Mouse (Mus musculus) 416B (cell line): Measurements from ENCODE around the gene Slc25a26.

Experiments used
- DNase-seq: peaks from one replicate; pipeline ENCODE4 v3.0.0; 2011; ENCODE audit warnings: low read depth

The Slc25a26 gene

DNA sequence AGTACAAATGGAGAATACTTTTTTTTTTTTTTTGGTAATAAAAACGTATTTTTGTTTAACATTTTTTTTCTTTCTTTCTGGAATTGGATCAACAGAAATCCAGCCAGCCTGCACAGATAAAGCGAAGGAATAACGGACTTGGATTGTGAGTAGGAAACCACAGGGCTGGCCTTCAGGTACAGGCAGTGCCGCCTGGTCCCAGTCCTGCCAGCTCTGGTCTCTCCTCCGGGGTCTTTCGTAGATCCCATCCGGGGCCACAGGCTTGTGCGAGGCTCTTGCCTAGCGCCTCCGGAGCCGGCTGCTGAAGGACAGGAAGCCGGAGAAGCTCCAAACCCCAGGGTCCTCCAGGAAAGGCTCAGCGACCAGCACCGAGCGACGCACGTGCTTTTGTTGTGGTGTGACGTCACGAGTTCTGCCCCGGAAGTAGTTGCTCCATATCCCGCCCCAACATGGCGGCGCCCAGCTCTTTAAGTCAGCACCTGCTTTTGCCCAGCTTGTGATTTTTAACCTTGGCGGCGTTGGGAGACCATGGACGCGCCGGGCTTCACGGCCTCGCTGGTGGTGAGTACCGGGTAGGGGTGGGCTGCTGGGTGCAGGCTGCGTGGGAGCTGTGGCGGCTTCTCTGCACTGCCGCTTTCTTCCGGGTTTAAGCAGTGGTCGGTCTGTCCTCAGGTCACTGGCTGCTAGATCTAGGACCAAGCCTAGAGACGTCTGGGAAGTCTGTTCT lies at the start of gene Slc25a26:
Slc25a26 (plus strand) TSS at position 435 of the 727 bp plus-strand sequence.
- peak; percentile 92 for DNase-seq

DNA sequence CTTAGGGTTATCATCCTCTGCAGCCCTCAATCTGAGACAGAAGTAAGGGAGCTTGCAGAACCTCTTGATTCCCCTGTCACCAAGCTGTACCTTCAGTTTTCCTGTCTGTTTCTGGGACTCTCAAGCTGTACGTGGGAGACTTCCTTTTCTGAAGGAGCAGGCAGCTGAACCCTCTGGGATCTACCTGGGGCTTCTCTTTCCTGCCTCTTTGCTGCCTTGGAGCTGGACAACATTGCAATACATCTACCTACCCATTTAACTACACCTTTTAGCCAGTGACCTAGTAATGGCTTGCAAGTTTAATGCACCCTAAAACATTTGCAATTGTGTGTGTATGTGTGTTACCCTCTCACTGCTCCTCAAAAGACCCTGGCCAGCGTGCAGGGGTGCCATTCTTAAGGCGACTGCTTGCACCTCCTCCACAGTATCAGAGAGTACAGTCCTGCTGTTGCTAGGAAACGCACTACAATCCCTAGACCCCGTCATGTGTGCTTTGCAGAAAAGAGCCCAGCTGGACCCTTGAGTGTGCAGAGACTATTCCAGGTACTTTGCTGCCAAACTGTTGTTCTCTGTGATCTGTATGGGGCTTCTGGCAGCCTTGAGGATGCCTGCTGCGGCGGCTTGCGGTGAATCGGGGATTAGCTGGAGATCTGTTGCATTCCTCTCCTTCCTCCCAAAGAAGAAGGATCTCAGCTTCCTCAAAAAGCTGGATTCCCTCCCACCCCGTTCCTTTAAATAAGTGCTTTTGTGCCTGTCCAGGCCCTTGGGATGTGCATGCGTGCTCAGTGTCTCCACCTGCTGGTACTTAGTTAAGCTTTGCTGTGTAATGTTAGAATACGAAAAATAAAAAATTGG lies 35.9 kb upstream of the Slc25a26 start:
- peak; percentile 39 for DNase-seq

DNA sequence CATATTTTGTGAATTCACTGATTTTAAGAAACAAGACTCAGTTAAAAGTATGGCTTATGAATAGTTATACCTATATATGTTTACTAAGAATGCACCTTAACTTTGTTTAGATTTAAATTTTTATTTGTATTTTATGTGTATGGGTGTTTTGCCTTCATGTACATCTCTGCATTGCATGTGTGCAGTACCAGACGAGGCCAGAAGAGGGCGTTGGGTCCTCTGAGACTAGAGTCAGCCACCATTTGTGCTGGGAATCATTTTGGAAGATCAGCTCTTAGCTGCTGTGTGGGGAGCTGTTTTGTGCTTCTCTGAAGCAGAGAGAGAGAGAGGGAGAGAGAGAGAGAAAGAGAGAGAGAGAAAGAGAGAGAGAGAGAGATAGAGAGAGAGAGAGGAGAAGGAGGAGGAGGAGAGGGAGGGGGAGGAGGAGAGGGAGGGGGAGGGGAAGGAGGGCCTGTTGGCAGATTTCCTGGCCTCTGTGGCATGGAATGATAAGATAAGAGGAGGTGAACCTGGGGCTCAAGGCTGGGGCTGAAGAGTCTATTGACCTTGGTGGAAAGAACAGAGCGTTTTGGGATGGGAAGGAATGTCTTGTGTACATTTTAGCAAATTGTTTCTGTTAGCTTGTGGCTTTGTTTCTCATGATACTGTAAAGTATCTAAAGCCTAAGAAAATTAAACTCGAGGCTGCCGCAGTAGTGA lies 33.5 kb upstream of the Slc25a26 start:
- peak; percentile 28 for DNase-seq

DNA sequence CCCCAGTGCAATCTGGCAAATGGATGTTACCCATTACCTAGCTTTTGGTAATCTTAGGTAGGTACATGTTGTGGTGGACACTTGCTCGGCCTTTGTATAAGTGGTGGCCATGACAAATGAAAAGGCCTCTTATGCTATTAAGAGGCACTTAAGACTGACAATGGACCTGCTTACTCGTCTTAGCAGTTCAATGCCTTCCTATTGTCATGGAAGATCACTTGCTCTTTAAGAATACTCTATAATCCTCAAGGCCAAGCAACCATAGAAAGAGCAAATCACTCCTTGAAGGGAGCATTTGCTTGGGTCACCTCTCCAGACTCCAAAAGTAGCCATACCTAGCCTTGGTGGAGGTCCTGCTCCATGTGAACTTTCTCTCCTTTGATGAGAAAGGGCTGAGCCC lies 7.4 kb upstream of the Slc25a26 start:
- no peak for DNase-seq

DNA sequence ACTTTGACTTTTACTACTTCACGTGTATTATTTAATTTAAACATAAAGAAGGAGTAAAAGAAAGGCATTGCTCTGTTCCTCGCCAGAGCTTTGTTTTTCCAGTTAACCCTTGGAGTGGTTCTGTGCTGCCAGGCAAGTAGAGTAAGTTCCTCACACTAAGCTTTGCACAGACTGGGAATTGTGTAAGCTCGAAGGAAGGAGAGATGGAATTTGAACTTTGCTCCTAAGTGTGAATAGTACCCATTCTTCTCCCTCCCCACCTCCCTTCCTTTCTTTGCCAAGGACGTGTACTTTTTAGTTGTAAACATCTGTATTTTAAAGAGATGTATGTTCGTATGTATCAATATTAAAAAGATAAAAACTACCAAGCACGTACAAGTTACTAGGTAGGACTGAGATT lies 3.8 kb downstream of the Slc25a26 start:
- DNase-seq: no peak

DNA sequence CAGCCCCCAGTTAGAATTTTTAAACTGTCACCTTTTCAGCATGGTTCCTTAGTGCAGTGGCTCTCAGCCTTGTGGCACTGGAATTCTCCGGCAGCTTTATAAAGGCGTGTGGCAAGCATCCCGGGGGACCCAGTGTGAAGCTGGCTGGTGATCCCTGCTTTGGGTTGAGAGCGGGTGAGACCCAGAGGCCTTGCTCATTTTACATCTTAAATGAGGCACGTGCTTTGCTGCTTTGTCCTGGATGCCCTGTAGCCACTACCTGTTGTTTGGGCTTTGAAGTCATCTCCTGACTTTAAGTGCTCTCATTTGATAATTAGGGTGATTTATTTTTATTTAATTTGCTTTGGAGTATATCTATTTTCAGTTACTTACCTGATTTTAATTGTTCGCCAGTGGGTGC lies 7.8 kb downstream of the Slc25a26 start:
- DNase-seq: no peak

DNA sequence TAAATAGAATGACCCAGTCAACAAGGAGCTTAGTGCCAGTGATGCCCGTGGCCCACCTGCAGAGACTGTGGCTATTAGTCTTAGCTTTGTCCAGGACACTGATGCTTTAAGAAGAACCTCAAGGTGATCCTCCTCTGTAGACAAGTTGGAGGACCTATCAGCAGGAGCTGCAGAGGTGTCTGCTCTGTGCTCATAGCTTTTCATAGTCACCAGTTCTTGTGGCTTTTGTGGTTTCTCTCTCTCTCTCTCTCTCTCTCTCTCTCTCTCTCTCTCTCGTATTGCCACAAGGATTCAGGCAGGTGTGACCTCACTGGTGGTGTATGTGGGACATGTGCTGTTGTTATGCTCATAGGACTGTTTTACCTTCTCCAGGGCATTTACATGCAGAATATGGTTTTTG lies 8.7 kb downstream of the Slc25a26 start:
- peak; percentile 63 for DNase-seq

DNA sequence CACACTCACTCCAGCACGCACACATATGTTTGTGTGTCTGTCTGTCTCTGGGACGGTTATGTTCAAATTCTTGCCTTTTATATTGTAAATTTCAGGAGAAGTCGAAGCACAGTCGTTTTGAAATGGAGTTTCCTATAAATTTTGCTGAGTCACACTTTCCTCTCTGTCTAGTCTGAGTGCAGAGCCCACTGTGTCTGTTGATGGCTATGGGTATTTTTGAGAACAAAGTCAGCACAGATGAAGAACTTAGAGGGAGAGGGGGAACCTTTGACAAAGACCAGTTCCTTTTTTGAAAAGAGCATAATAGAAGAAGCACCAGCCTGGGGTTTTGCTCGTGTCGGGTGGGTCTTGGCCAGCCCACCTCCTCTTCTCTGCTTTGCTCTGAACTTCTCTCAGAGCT lies 9.1 kb downstream of the Slc25a26 start:
- DNase-seq: peak; percentile 69

DNA sequence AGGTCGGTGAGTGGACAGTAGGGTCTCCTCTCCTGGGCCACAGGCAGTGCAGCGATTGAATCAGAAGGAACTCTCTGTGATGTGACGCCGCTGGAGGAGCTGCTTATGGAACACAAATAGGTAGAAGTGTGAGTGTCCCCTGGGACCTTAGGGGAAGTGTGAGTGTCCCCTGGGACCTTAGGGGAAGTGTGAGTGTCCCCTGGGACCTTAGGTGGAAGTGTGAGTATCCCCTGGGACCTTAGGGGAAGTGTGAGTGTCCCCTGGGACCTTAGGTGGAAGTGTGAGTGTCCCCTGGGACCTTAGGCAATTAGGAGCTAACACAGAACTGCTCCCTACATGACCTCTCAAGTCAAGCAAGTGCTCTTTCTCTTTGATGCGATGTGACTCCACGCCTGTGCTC lies 18.0 kb downstream of the Slc25a26 start:
- DNase-seq: no peak

DNA sequence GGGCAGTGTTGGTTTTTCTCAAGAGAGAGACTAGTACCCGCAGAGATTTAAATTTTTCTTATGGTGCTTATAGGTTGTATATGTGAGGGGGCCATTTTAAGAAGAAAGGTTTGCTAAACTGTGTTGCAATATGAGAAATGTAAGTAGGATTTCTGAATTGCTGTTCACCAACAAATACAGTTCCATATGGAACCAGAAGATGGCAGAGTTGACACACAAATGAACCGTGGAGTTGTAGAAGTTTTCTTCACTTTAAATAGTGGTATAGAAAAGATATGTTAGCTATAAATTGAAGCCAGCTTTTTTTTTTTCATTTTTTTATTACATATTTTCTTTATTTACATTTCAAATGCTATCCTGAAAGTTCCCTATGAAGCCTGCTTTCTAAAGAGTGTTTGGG lies 24.2 kb downstream of the Slc25a26 start:
- peak; percentile 75 for DNase-seq

DNA sequence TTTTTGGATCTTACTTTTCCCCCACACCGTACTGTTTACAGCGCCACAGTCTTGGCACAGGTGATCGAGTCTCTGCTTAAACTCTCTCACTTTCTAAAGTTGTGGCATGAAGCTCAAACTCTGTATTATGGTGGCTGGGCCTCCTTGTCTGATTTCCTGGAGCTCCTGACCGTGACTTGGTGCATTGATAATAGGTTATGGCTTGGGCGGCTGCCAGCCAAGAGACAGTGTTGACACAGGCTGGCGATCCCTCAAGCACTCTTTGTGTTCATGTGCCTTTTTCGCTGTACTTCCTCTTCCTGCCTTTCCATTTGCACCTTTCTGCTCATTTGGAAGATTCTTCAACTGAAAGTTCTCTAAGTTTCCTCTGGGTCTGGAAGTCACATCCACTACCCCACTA lies 30.6 kb downstream of the Slc25a26 start:
- peak; percentile 34 for DNase-seq

DNA sequence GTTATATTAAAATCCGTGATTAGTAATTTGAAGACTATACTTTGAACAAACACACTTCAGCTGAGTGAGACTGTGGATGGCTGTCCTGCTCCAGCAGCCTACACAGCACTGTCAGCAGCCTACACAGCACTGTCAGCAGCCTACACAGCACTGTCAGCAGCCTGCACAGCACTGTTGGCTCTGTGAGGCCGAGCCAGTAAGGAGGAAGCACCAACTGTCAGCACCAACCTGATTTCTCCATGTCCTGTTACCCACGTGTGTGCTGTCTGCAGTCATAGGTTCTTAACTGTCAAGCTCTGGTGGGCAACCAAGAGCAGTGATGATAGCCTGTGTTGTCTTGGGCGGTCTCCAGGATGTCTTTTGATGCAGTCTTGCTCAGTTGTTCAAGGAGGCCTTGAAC lies 32.0 kb downstream of the Slc25a26 start:
- peak; percentile 15 for DNase-seq

DNA sequence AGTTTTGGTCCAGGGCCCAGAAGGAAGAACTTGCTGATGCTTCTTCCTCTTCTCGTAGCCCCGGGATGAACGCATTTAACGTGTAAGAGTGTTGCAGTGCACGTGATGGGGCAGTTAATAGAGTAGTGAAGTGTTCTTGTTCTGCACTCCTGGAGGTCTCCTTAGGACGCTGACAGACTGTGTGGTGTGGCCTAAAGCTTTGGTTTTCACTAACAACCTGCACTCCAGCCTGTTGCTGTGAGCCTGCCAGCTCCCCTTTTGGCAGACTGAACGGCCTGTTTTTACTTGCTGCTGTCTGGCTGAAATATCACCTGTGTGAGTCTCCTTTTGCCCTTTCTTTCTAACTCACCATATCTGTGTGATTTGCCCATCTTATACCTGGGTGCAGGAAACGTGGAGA lies 36.3 kb downstream of the Slc25a26 start:
- no peak for DNase-seq

DNA sequence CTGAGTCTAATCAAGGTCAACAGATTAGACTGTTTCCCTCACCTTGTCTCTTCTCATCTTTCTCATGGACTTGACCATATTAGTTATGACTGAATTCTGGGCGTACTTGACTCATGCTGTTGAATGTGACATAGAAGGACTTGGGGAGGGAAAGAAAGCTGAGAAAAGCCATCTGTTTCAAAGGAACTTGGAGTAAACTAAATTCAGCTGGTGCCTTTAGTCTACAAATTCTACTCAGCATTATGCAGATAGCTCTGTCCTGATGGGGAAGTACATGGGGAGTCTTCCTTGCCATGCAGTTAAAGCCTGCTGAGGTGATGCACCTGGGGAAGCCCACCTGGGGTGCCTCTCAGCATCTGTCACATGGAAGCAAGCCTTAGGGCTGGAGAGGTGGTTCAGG lies 37.5 kb downstream of the Slc25a26 start:
- no peak for DNase-seq

DNA sequence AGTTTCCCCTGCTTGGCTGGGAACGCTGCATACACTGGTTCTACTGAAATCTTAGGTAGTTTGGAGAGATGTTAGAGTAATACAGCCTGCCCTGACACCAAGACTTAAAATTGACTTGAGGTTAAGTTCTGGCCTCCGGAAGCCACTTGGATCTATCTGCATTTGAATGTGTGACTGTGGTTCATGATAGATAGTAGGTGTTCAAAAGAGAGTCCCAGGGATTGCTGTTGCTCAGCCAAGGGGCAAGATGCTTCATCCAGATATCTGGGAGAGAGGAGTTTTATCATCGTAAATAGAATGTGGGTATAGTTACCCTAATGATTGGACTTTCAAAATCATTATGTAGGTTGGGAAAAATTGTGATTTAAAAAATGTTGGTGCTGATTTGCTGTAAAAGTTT lies 40.0 kb downstream of the Slc25a26 start:
- DNase-seq: no peak

DNA sequence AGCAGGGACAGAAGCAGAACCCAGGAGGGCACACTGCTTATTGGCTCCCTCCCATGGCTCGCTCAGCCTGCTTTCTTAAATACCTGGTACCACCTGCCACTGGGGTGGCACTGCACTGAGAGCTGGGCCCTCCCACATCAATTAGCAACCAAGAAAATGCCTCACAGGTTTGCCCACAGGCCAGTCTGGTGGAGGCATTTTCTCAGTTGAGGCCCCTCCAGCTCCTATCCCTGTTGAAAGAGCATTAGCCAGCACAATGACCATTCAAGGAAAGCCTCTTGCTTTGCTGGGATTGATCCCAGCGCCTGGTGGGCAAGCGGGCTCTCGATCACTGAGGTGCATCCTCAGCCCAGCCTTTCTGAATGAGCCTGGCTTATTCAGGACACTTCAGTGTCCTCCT lies 40.5 kb downstream of the Slc25a26 start:
- no peak for DNase-seq

DNA sequence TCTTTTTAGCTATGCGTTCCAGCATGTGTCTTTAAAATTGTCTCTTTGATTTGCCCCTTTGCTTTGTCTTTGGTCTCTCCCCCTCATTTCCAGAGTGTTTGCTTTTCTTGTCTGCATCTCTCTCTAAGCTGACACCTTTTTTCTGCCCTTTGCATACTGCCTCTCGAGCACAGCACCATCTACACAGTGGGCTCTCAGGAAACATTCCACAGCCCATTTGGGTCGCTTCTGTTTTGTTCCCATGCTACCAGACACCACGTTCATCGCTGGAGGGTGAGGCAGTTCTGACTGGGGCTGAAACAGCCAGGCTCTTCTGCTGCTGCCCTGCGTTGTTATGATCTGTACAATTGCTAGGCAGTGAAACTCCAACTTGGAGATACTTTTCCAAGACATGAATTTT lies 41.0 kb downstream of the Slc25a26 start:
- DNase-seq: no peak

DNA sequence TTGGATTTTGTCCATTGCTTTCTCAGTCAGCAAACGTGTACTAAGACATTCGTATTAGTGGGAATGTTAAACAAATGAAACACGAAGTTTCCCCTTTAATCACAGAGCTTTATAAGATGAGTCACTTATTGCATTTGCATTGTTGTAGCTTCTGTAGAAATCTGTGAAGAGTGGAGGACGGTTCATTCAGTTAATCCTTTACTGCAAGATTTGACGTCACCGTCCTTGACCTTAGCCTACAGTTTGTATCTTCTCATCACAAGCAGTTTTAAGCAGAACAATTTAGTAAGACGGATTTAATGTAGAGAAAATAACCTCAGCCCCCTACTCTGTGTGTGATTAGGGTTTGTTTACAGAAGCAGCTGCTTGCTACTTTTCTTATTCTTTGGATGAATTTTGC lies 41.7 kb downstream of the Slc25a26 start:
- no peak for DNase-seq

DNA sequence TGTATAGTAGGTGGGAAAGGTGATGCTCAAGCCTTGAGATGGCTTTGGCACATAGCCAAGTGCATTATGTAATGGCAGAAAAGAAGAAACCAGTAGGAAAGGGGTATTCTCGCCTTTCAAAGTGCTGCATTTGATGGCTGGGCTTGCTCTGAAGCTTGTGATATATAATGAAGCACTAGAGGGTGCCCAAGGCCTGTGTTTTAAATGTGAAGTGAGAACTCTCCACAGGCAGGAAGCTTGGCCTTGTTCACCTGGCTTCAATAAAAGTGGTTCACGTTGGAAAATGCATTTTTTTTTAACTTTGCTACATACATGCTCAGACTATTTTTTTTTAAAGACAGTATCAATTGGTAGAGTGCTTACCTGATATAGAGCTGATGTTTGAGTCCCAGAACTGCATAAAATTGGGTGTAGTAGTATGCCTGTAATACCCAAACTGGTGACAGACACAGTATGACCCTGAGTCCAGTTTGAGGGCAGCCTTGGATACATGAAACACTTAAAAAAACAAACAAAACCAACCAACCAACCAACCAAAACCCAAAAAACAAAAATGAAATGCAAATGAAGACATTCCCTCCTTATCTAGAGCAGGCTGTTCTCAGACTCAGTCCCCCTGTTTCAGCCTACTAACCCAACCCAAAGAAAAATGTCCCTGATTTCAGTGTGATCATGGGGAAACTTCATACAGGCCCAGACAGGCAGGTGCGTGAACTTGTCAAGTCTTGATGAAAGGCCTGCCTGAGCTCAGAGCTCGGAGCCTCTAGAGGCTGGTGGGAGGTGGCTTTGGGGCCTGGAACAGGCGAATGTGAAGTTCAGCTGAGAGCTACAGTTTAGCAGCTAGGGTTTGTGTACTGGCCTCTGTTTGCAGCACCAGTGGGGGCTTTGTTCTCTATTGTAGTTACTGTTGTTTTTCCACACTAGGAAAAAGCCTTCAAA lies 44.0 kb downstream of the Slc25a26 start:
- DNase-seq: peak; percentile 45

DNA sequence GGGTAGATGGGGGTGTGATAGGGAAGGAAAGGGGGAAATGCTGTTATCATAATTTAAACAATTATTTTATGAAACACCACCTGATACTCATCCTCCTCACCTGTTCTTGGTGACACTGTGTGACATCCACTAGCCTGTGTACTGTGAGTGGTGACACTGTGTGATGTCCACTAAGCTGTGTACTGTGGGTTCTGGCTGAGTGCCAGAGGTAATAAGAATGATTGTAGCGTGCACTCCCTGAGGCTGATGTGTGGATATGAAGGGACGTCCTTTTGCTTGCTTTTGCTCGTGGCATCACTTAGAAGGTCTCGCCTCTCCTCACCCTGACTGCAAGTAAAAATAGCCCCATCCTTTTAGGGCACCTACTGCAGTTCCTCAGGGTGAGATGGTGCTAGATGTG lies 47.1 kb downstream of the Slc25a26 start:
- no peak for DNase-seq

DNA sequence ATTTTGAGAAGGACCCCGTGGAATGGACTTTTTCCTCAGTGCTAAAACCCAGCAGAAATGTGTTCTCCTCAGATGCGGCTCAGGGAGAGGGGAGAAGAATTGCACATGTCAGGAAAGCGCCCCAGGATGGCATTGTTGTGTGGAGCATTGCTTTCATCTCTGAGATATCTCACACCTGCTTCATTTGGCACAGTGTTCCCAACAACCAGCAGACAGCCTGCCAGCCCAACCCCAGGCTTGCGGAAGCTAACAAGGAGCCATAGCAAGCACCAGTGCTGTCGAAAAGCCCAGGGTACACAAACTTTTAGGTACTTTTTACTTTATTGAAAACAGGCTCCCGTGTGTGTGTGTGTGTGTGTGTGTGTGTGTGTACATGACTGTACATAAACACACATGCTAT lies 50.2 kb downstream of the Slc25a26 start:
- DNase-seq: no peak

DNA sequence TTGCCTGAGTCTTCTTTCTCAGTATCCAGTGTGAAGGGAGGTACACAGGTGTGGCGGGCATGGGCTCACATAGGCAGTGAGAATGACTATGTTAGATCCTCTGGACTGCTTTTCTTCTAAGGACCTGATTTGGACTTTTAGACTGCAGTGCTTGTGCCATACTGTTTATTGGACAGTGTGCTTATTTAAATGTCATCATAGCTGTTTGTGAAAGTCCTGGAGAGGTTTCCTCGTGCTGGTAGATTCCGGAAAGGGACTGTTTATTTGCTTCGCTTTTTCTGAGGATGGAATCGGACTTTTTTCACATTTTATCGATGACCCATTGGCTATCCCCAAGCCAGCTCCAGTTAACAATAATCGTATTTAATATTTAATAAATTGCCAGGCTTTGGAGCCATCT lies 50.7 kb downstream of the Slc25a26 start:
- DNase-seq: no peak
